Mouse (Mus musculus) lung, postnatal 10 days (tissue): ENCODE measurements around the gene B3gnt6.
A peak's percentile ranks its signal among the peaks of the same experiment; 100 is the strongest.
"Not testable (repeated sequence)": the region's sequence is repeated elsewhere in the genome, so short reads cannot be mapped to it uniquely, and the experiment has no call there.

Experiments used
- DNase-seq: peaks from one replicate; pipeline ENCODE4 v3.0.0; 2021

The B3gnt6 gene

DNA sequence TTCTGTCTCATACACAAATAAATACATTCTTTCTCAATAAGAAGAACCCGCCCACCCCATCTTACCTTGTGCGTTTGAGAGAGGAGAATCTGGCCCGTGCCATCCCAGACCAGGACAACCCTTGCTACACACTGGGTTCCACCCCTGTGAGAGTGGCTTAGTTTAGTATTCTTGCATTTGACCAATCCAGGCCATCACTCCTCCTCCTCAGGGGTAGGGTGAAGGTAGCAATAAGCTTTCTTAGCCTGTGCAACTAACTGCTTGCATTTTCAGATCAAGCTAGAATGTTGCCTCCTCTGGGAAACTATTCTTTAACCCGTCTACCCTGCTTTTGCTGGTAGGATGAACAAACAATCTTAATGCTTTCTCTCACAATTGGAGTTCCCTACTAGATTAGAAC is at the start of gene B3gnt6:
Gene B3gnt6, minus strand, starts transcription at position 101 of the 400 bp plus-strand sequence.
- no peak for DNase-seq

DNA sequence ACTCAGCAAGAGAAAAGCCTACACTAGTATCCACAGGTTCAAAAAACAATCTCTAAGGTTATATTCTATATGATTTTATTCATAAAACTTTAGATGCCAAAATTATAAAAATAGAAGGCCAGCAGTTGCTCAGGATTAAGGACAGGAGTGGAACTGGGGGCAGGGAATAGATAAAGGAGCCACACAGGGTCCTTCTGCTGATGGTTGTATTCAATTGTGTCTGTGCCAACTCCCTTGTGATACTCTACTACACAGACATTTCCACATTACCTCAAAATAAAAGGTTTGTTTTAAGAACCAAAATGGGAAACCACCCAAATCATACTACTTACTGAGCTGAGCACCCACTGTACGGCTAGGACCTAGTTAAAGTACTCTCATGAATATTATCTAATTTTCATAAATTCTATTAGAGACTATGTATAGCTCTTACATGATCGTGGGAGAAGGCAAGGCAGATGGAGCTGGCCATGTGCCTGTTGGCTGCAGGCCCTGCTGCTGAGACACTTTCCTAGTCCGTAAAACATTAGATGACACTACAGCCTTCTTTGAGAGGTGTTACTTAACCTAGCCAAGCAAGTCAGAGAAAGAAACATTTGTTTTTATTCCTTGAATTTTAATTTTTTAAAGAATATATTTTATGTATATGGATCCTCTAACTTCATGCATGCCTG is 37.5 kb upstream of the B3gnt6 start:
- DNase-seq = peak; percentile 10

DNA sequence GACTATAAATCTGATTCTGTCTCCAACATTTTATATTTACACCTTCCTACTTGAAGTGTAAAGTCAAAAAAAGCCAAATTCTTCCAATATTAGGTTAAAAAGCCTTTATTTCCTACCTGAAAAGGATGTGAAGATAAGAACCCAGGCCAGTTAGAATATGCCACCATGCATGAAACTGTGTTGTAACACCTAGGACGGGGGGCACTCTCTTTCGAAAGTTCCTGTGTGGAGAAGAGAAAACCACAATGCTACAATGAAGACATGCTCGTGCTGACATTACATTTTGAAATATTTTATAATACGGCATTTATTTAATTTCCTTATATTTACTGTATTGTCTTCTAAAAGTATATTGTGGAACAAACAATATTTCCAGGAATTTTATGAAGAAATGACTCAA is 24.5 kb upstream of the B3gnt6 start:
- no peak for DNase-seq

DNA sequence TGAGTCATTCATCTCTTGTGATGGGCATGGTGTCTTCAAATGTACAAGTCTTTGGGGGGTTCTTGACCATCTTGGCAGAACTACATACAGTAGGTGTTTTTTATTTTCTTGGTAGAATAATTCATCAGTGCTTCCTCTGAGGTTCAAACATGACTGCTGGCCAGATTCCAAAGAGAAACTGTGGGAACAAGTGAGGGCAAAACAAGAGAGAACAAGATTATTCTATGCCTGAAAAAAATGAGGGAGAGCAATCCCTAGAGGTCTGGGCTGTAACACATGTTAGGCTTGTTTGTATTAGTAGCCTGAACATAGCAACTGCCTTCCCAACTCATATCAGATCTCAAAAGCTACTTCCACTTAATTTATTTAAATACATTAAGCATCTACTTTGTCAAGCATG is 17.4 kb upstream of the B3gnt6 start:
- DNase-seq = no peak

DNA sequence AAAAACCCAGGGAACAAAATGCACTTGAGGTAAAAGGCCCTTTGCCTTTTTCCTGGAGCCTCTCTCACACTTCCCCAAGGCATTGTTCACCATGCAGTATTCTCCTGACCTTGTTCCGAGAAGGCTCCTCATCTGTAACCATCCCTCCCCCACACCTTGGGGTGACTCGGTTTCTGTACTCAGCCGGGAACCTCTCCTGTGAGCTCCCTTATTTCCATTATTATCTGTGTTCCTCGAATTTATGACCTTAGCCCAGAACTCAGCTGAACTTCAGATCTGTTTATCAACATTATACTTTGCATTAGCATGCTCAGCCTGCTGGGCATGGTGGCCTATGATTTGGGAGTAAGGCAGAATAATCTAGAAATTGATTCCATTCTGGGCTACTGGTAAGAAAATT is 3.7 kb upstream of the B3gnt6 start:
- DNase-seq = no peak

DNA sequence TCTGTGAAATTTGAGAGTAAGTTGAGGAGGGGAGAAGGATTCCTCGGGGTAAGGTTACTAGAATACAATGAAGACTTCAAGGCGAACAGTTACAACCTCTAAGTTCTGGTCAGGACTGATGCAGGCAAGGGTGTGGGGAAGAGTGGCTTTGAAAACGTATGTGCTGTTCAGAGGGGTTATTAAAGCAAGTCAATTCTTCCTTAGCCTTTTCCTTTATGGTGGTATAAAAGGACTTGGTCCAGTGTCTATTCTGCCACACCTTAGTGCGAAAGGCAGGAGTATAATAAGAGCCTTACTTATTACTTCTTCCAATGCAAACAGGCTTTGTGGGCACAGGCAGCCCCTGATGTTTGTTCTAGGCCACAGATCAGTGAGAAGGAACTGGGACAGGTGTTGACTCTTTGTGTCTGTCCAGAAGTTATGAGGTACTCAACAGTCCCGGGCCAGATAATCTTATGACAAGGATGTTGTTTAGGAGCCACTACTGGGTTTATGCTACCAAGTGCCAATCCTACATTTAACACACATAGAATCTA is 2.3 kb upstream of the B3gnt6 start:
- DNase-seq = no peak

DNA sequence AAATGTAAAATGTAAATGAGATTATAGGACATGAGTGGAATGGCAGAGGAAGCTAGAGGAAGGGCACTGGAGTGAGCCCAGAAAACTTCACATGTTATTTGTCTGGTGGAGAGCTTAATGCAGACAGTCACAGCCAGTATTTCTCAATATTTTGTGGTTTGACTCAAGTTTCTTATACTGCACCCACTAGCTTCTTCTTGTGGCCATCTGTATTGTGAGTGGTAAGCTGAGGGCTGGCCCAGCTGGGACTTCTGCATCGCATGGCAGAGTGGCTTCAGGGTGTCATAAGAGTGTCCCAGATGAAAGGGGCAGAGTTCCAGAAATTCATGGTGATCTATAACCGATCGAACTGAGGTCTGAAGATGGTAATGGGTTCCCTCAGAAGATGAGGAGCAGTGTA is 1.1 kb upstream of the B3gnt6 start:
- no peak for DNase-seq

DNA sequence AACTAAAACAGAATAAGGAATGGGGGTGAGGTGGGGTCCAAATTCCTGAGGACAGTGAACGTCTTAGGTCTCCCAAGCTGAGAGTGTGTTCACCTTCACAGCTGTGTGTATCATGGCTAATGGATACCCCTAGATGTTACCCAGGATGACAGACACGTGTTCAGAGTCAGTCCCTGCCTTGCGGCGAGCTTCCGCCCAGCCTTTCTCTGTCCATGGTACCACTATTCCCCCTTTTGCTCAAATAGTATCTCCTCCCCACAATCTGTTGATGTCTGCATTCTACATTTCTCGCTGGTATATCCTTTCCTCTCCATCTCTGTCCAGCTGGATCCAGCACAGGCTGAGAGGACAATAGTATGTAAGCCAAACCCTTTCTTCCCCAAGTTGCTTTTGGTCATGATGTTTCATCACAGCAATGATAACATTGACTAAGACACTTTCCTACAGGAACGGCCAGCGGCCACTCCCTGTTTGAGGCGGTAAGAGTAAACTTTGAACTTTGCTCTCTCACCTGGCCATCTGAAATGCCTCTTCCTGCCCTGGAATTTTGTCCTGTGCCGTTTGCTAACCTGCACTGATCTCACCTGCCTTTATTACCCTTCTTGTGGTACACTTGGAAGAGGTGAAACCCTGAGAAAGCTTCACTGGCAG is 4.0 kb downstream of the B3gnt6 start:
- DNase-seq = no peak

DNA sequence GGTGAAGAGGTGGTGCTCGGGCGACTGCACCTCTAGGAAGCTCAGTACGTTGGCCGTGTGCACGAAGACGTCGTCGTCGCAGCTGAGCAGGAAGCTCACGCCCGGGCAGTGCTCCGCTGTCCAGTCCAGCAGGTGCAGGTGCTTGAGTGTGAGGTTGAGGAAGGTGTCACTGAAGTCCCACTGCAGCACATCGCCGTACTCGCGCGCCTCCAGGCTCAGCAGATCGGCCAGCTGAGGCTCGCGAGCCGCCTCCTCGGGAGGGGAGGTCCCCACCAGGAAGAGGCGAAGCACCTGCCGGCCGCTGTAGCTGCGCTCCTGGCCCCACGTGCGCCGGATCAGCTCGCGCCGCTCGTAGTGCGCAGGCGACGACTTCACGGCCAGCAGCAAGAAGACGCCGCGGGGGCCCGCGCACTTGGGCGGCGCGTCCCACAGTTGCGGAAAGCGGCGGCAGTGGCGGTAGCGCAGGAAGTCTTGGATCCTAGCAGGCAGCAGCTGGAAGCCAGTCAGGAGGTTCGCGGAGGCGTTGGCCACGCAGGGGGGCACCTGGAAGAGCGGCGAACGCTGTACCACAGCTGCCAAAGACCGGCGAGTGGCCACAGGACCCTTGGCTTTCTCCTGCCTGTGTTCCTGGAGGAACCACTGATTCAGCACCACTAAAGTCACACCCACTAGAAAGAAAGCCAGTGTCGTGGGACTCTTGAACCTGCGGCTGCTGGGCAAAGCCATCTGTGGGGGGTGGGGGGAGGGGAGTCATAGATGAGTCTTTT is 5.1 kb downstream of the B3gnt6 start:
- peak; percentile 25 for DNase-seq

DNA sequence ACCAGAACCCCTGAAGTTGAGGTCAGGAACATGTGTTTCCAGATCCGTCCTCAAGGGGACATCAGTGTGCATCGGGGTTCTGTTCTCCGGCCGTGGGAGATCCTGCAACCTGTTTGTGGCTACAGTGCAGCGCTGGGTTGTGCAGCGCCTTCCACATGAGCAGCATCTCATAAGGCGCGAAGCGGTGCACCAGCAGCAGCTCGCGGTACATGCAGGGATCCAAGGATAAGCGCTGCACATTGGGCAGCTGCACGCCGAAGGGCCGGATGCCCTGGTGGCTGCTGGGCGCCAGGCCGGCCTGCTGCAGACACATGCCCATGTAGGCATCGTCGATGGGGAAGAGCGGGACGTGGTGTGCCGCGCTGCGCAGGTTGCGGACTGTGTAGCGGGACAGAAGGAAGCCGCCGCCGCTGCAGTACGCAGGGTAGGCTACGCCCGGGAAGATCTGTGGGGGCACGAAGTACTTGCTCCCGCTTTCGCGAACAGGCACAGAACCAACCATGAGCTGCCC is 5.7 kb downstream of the B3gnt6 start:
- DNase-seq = peak; percentile 46

DNA sequence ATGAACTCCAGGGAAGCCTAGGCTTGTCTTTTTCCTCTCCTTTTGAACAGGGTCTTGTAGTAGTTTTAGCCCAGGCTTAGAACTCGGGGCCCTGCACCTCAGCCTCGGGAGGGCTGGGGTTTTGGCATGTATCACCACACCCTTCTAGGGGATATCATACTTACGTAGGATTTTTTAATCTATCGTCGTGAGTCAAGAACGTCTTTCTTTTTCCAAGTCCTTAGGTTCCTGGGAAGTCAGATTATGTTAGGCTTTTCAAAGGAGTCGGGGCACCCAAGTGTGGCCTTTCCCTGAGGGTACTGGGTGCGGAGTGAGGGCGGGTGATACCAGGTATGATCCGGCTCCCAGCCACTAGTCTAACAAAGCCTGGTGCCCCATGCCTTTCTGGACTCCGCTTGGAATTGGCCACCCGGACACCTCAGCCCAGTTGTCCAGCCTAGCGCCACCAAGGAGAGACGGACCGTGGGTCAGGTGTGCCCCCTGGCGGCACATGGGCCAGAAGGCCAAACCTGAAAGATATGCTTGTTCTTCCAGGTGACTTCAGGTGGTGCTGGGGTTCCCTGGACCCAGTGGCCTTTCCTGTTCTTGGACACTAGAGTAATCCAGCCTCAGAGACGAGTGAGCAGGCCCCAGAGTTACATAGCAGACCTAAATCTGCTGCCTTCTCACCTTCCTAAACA is 7.6 kb downstream of the B3gnt6 start:
- DNase-seq = peak; percentile 51

DNA sequence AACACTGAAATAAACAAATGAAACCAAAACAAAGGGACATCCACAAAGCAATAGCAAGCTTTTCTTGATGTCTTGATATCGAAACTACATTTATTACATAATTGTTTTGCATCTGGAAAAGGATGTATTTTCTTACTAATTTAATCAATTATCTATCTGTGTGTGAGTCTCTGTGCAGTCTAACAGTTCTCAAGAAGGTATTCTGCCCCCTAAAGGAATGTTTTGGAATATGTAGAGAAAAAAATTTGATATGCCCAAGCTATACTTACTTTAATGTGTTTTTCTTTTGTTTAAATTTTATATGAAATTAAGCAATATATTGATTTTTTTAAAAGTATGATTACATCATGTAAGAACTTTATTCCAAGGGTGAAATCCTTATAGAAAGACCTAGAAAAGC is 8.7 kb downstream of the B3gnt6 start:
- DNase-seq = no peak

DNA sequence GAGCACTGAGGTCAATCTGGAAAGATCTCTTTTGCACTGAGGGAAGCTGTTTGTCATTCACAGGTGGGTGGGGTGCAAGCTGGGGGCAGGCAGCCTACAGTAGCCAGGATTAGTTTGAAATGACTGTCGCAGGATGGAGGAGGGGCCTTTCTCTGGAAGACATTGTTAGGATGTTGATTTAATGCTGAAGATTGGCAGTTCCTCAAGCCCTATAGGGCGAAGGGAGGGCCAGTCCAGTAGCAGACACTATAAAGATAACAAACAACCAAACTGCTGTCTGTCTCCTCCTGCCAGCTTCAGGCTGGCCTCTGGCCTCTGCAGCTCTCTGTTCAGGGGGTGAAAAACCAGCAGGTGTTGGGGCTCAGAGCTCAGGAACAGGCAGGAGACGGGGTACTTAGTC is 9.5 kb downstream of the B3gnt6 start:
- peak; percentile 67 for DNase-seq

DNA sequence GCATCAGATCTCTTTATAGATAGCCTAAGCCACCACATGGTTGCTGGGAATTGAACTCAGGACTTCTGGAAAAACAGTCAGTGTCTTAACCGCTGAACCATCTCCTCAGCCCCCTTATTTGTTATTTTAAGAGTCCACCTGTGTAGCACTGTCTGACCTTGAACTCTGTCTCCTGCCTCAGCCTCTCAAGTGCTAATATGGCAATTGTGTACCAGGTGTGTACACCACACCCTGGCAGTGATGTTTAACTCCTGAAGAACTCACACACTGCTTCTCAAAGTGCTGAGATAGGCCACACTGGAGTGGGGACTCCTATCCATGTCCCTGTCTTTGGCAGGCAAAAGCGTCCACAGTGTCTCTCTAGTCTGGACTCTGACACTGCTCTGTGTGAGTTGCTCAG is 10.6 kb downstream of the B3gnt6 start:
- DNase-seq = no peak

DNA sequence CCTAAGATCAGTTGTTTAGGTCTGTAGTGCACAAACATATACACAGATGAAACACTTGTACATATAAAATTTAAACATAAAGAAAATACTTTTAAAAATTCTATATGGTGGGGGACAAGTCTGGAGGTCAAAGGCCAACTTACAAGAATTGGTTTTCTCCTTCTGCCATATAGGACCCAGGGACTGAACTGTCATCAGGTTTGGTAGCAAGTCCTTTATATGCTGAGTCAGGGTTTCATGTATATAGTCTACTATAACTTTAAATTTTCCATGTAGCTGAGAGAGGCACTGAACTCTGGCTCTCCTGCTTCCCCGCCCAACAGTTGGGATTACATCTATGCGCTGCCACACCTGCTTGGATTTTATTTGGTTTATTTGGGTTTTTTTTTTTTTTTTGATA is 11.0 kb downstream of the B3gnt6 start:
- no peak for DNase-seq

DNA sequence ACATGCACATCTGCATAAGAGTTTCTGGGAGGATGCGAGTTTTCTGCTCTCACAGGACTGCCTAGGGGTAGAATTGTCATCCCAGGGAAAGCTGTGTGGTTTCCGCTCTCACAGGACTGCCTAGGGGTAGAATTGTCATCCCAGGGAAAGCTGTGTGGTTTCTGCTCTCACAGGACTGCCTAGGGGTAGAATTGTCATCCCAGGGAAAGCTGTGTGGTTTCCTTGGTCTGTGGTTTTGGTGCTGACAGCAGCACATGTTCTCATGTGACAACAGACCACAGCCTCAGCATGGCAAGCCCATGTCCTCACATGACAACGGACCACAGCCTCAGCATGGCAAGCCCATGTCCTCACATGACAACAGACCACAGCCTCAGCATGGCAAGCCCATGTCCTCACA is 11.9 kb downstream of the B3gnt6 start:
- not testable (repeated sequence) for DNase-seq

DNA sequence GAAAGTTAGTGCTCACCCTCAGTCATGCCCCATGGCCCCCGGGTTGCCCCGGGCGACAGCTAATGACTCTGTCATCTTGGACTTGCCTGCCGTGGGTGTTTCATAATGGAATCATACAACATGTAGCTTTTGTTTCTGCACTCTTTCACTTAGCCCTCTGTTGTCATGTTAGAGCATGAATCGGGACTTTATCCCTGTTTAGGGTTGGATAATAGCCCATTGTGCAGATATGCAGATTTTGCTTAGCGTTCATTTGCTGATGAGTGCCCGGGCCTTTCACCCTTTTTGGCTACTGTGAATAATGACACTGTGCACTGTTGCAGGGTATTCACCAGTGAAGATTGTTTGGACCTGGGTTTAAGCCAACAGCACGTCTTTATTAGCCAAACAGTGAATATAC is 12.6 kb downstream of the B3gnt6 start:
- no peak for DNase-seq

DNA sequence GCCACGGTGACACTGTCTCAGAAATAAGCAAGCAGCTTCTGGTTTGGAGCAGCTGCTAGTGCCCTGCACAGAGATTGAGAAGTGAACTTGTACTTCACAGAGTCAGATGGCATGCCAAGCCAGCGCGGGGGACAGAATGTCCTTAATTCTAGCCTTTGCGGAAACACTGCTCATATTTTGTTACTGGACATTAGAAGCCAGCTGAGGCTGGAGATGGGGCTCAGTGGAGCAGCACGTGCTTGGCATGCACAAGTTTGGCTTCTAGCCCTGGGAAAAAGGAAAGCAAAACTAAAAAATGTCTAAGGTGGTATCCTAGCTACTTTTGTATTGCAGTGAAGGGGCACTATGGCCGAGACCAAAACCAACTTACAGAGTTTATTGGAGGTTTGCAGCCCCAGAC is 14.0 kb downstream of the B3gnt6 start:
- no peak for DNase-seq

DNA sequence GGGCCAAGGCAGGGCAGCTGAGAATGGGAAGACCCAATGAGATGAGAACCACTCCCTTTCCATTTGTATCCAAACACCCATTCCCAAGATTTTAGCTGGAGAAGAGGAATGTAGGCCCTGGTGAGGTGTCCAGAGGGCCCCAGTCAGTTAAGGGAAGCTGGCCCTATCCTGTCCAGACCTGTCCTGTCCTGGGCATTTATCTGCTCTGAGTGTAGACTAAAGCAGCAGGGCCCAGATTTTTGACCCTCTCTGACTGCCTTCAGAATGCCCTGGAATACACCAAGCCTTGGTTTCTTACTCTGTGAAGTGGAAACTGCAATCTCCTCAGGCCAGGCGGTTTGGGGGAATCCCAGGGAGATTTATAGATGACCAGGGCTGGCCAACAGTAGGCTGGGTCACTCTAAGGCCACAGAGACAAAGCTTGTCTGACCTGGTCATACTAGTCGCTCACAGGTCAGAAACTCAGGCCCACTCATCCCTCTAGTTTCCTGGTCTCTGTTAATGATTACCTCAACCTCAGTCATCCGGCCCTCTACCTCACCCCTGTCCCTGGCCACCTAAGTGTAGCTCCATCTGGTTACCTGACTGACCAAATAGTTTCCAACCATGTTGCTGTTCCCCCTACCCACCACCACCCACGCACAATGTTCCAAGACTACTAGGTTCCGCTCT is 20.6 kb downstream of the B3gnt6 start:
- DNase-seq = no peak

DNA sequence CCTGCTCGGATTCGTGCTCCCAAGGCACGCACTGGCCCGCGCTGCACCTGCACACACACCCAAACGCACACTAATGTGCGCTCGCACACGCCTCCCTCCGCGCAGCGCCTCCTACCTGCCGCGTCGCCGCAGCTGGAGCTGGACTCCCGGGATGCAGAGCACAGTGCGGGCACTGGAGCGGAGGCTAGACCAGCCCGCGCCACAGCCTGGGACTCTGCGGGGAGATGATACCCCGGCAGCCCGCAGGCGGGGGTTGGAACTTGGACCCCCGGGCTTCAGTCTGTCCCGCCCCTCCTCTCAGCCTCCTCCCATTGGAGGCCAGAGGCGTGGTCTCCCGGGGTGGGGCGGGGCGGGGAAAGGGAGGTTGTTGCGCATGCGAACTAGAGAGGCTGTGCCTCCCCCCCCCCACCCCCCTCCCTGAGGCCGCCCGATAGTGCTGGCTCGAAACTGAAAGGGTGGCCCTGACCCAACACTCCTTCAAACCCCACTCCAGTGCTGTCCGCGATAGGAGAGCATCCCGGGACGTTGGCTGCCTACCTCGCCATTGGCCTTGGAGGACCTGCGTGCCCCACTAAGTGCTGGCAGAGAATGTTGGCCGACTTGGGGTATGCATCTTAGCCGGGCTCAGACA is 21.2 kb downstream of the B3gnt6 start, which contains the start of gene Capn5:
Gene Capn5, minus strand, starts transcription at position 346 of the 631 bp plus-strand sequence.
- peak; percentile 72 for DNase-seq

DNA sequence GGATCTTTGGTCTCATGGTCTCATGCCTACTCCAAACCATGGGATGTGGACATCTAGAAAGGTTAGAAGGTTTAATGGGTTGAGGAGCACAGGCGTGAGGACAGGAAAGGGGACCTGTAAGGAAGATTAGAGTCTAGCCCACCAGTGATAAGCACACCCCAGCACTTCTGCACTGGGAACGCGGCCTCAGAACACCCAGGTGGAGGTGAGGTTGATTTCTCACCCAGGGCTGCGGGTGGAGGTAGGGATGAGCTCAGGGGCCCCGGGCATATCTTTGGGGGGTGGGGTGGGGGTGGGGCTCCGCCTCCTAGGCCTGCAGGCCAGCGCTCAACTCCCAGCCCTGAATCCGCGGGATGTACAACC is 21.7 kb downstream of the B3gnt6 start:
- DNase-seq = no peak

DNA sequence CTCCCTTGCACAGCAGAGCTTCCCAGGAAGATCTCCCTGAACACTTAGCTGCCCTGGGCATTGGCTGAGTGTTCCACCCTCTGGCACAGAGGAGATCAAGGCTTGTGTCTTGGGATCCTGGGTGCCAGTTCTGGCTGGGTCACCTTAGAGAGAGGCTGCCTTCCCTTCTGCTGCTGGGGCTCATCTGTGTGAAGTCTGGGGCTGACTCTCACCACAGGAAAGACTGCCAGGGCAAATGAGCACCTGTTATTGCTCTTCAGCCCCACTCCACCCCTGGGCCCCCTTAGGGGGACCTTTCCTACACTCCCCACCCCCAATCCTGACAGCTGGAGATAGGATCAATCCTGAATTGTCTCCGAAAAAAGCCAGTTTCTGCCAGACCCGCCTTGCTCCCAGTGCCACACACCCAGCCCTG is 22.2 kb downstream of the B3gnt6 start:
- DNase-seq = no peak
